Mouse (Mus musculus): ENCODE data around the gene Nbr1.

- TF ChIP-seq POLR2A (IDR thresholded peaks at IDR 0.05; ENCODE audit: insufficient read depth, low read depth, low read length) (no peak), CTCF (IDR thresholded peaks at IDR 0.05; ENCODE audit: insufficient read depth, low read depth, low read length) (no peak)
Measured at GRCm38 (mm10) chr11:101576116-101576515, 24.2 kb downstream of the Nbr1 start.

All from olfactory bulb, adult 2 months (tissue).